Mouse (Mus musculus): ENCODE measurements around the gene Plpp3. TPM values are rescaled to one million over a fixed set of nuclear protein-coding genes. Genes with fewer than 3 reads are reported as not detected.
A peak's percentile ranks its signal among the peaks of the same experiment; 100 is the strongest.

Plpp3 gene
- polyA plus RNA-seq, 1 experiment from 2014 or later: 14.2 TPM

GRCm38 (mm10) chr4:105204071-105204470, 46.9 kb downstream of the Plpp3 start:
- Histone ChIP-seq H3K4me2 (no peak overlapping the region), H3K4me1 (replicated peaks) (0 out of 2 replicates have a peak, but pooled peaks cover 4% of the 10 kb centered on the region), H3K9me3 (replicated peaks) (no peaks in the 10 kb centered on the region), H3K27ac (replicated peaks) (no peak overlapping the region), H3K9ac (no peak overlapping the region), H3K36me3 (replicated peaks) (no peaks in the 10 kb centered on the region), H3K4me3 (replicated peaks) (no peak overlapping the region), H3K27me3 (no peaks in the 10 kb centered on the region)
- 50% methylated on average over 9 of the region's 9 CpGs for WGBS (ENCODE audit: insufficient replicate concordance)
- ATAC-seq (ENCODE audit: insufficient read depth): no peak

- Histone ChIP-seq H3K27ac (replicated peaks) (no peak overlapping the region), H3K4me2 (no peak overlapping the region), H3K4me1 (replicated peaks) (0 out of 2 replicates have a peak, but pooled peaks cover 4% of the 10 kb centered on the region), H3K36me3 (replicated peaks) (no peaks in the 10 kb centered on the region), H3K27me3 (no peaks in the 10 kb centered on the region), H3K4me3 (replicated peaks) (no peak overlapping the region), H3K9ac (no peak overlapping the region), H3K9me3 (replicated peaks) (no peaks in the 10 kb centered on the region)
- ATAC-seq (ENCODE audit: insufficient read depth): no peak
- WGBS (ENCODE audit: insufficient replicate concordance): 52% methylated on average over 15 of the region's 15 CpGs
These were observed 48.1 kb downstream of the Plpp3 start for GRCm38 (mm10) chr4:105205045-105205851.

DNA sequence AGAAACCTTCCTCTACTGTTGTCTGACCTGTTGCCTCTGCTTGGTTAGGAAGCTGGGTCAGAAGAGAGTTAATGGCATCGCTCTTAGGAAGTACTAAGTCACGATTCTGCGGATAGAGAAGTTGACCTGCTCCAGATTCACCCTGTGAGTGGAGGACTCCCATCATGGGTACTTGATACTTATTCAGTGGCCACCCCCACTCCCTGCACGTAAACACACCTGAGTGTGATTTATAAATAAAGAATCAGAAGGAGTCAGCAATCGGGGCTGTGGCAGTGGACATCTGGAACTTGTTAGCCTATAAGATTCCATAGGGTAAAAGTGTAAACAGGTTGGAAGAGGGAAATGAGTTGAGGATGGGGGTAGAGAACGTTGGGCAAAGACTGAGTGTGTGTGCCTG, 49.0 kb downstream of the Plpp3 start:
- WGBS (ENCODE audit: insufficient replicate concordance): 62% methylated on average over 6 of the region's 6 CpGs
- no peaks in the 10 kb centered on the region for H3K9me3 ChIP-seq (replicated peaks)
- no peak overlapping the region for H3K4me3 ChIP-seq (replicated peaks)
- H3K36me3 ChIP-seq (replicated peaks): no peaks in the 10 kb centered on the region
- no peak overlapping the region for H3K4me2 ChIP-seq
- H3K9ac ChIP-seq: no peak overlapping the region
- no peak for ATAC-seq (ENCODE audit: insufficient read depth)
- 0 out of 2 replicates have a peak, but pooled peaks cover 4% of the 10 kb centered on the region for H3K4me1 ChIP-seq (replicated peaks)
- H3K27me3 ChIP-seq: no peaks in the 10 kb centered on the region
- no peak overlapping the region for H3K27ac ChIP-seq (replicated peaks)

DNA sequence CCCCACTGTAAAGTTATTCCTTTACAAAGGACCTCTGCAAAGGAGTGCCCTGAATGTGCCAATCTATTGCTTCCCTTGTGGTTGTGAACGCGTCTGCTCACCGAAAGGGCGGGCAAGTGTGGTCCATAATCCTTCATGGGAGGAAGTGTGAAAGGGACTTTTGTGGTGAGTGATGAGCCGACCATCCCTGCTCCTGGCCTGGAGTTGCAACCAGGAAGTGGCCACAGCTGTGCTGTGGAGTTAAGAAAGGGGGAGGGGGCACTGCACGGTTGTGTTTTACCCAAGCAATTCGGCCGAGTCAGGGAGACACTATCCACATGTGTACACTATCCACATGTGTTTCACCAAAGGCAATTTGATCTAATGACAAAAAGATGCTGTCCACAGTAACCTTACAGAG, 49.8 kb downstream of the Plpp3 start:
- Histone ChIP-seq H3K9me3 (replicated peaks) (no peaks in the 10 kb centered on the region), H3K4me1 (replicated peaks) (0 out of 2 replicates have a peak, but pooled peaks cover 4% of the 10 kb centered on the region), H3K9ac (no peak overlapping the region), H3K4me2 (no peak overlapping the region), H3K27ac (replicated peaks) (no peak overlapping the region), H3K27me3 (no peaks in the 10 kb centered on the region), H3K4me3 (replicated peaks) (no peak overlapping the region), H3K36me3 (replicated peaks) (no peaks in the 10 kb centered on the region)
- WGBS (ENCODE audit: insufficient replicate concordance): 20% methylated on average over 8 of the region's 8 CpGs
- no peak for ATAC-seq (ENCODE audit: insufficient read depth)

GRCm38 (mm10) chr4:105207641-105208040, 50.5 kb downstream of the Plpp3 start:
- no peak overlapping the region for H3K27ac ChIP-seq (replicated peaks)
- no peak overlapping the region for H3K9ac ChIP-seq
- H3K4me3 ChIP-seq (replicated peaks): no peak overlapping the region
- H3K36me3 ChIP-seq (replicated peaks): no peaks in the 10 kb centered on the region
- no peak overlapping the region for H3K4me2 ChIP-seq
- H3K9me3 ChIP-seq (replicated peaks): no peaks in the 10 kb centered on the region
- no peak for ATAC-seq (ENCODE audit: insufficient read depth)
- H3K27me3 ChIP-seq: no peaks in the 10 kb centered on the region
- H3K4me1 ChIP-seq (replicated peaks): 0 out of 2 replicates have a peak, but pooled peaks cover 4% of the 10 kb centered on the region
- 62% methylated on average over 4 of the region's 4 CpGs for WGBS (ENCODE audit: insufficient replicate concordance)

DNA sequence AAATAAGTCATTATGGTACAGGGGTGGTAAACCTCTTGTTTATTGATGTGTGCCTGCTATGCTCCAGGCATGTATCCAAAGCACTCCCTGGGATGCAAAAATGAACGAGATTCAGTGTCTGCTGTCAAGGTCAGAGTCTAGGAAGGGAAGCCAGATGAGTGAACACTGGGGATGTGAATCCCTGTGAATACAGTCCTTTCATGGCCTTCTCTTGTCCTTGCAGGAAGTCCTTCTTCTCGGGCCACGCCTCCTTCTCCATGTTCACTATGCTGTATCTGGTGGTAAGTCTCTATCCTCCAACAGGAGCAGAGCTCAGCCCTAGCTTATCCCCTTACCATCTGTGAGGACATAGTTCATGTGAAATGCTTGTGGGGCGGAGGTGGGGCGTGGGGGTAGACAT, 51.8 kb downstream of the Plpp3 start:
- Histone ChIP-seq H3K9ac (no peak overlapping the region), H3K27ac (replicated peaks) (no peak overlapping the region), H3K4me2 (no peak overlapping the region), H3K27me3 (no peaks in the 10 kb centered on the region), H3K36me3 (replicated peaks) (no peaks in the 10 kb centered on the region), H3K9me3 (replicated peaks) (no peaks in the 10 kb centered on the region), H3K4me3 (replicated peaks) (no peak overlapping the region), H3K4me1 (replicated peaks) (0 out of 2 replicates have a peak, but pooled peaks cover 4% of the 10 kb centered on the region)
- no peak for ATAC-seq (ENCODE audit: insufficient read depth)
- 70% methylated on average over 5 of the region's 5 CpGs for WGBS (ENCODE audit: insufficient replicate concordance)

- no peak for ATAC-seq (ENCODE audit: insufficient read depth)
- Histone ChIP-seq H3K36me3 (replicated peaks) (no peaks in the 10 kb centered on the region), H3K4me2 (no peak overlapping the region), H3K27ac (replicated peaks) (no peak overlapping the region), H3K27me3 (no peaks in the 10 kb centered on the region), H3K9ac (no peak overlapping the region), H3K9me3 (replicated peaks) (no peaks in the 10 kb centered on the region), H3K4me1 (replicated peaks) (peaks cover 3% of the 10 kb centered on the region; the same call in 1 of the 2 replicates), H3K4me3 (replicated peaks) (no peak overlapping the region)
These were observed 56.2 kb downstream of the Plpp3 start for GRCm38 (mm10) chr4:105213314-105213713.

GRCm38 (mm10) chr4:105214438-105214837, 57.3 kb downstream of the Plpp3 start:
- no peaks in the 10 kb centered on the region for H3K9me3 ChIP-seq (replicated peaks)
- H3K4me3 ChIP-seq (replicated peaks): no peak overlapping the region
- 61% methylated on average over 1 of the region's 1 CpGs for whole genome bisulfite sequencing (ENCODE audit: insufficient replicate concordance)
- peaks cover 3% of the 10 kb centered on the region; the same call in 1 of the 2 replicates for H3K4me1 ChIP-seq (replicated peaks)
- H3K27ac ChIP-seq (replicated peaks): no peak overlapping the region
- no peak overlapping the region for H3K4me2 ChIP-seq
- ATAC-seq (ENCODE audit: insufficient read depth): no peak
- H3K9ac ChIP-seq: no peak overlapping the region
- H3K27me3 ChIP-seq: no peaks in the 10 kb centered on the region
- no peaks in the 10 kb centered on the region for H3K36me3 ChIP-seq (replicated peaks)

- no peak overlapping the region for H3K9ac ChIP-seq
- H3K36me3 ChIP-seq (replicated peaks): no peaks in the 10 kb centered on the region
- peaks cover 3% of the 10 kb centered on the region; the same call in 1 of the 2 replicates for H3K4me1 ChIP-seq (replicated peaks)
- ATAC-seq (ENCODE audit: insufficient read depth): peak; percentile 69
- 43% methylated on average over 12 of the region's 12 CpGs for WGBS (ENCODE audit: insufficient replicate concordance)
- 0 out of 2 replicates have a peak overlapping the region, but pooled peaks have one; percentile 21 for H3K27ac ChIP-seq (replicated peaks)
- no peaks in the 10 kb centered on the region for H3K9me3 ChIP-seq (replicated peaks)
- H3K27me3 ChIP-seq: no peaks in the 10 kb centered on the region
- H3K4me3 ChIP-seq (replicated peaks): no peak overlapping the region
- no peak overlapping the region for H3K4me2 ChIP-seq
These were observed 58.7 kb downstream of the Plpp3 start for GRCm38 (mm10) chr4:105215726-105216410.

DNA sequence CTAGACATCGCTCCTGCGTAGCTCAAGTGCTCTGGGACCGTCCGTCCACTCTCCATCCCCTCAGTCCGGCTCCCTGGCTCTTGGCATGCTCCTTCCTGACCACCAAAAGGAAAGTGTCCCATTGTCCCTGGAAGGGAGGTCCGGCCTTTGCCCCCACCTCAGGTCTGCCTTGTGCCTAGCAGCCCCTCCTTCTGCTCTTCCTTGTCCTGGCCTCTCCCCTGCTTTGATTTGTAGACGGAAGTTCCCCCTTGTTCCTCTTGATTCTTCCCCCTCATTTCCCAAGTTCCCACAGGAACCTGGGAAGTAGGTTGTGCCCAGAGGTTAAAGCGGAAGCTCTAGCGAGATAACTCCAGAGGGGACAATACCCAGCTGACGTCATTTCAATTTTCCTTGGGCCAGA, 61.1 kb downstream of the Plpp3 start:
- no peaks in the 10 kb centered on the region for H3K27me3 ChIP-seq
- no peaks in the 10 kb centered on the region for H3K9me3 ChIP-seq (replicated peaks)
- H3K36me3 ChIP-seq (replicated peaks): 0 out of 2 replicates have a peak, but pooled peaks cover 3% of the 10 kb centered on the region
- 36% methylated on average over 10 of the region's 10 CpGs for WGBS (ENCODE audit: insufficient replicate concordance)
- no peak overlapping the region for H3K4me2 ChIP-seq
- no peak overlapping the region for H3K9ac ChIP-seq
- no peak overlapping the region for H3K4me3 ChIP-seq (replicated peaks)
- no peak for ATAC-seq (ENCODE audit: insufficient read depth)
- peaks cover 3% of the 10 kb centered on the region; the same call in 1 of the 2 replicates for H3K4me1 ChIP-seq (replicated peaks)
- no peak overlapping the region for H3K27ac ChIP-seq (replicated peaks)

GRCm38 (mm10) chr4:105219316-105219715, 62.2 kb downstream of the Plpp3 start:
- no peaks in the 10 kb centered on the region for H3K9me3 ChIP-seq (replicated peaks)
- H3K36me3 ChIP-seq (replicated peaks): 0 out of 2 replicates have a peak, but pooled peaks cover 3% of the 10 kb centered on the region
- ATAC-seq (ENCODE audit: insufficient read depth): no peak
- H3K4me3 ChIP-seq (replicated peaks): no peak overlapping the region
- no peak overlapping the region for H3K4me2 ChIP-seq
- H3K9ac ChIP-seq: no peak overlapping the region
- WGBS (ENCODE audit: insufficient replicate concordance): 68% methylated on average over 13 of the region's 13 CpGs
- no peaks in the 10 kb centered on the region for H3K27me3 ChIP-seq
- no peak overlapping the region for H3K27ac ChIP-seq (replicated peaks)
- H3K4me1 ChIP-seq (replicated peaks): peaks cover 3% of the 10 kb centered on the region; the same call in 1 of the 2 replicates
